Mouse (Mus musculus): ENCODE data around the gene Syn3.
"Not testable (repeated sequence)": the region's sequence is repeated elsewhere in the genome, so short reads cannot be mapped to it uniquely, and the experiment has no call there.

Gene Syn3

GRCm38 (mm10) chr10:86473637-86474154 is 25.0 kb downstream of the Syn3 start:
- in situ Hi-C loops (cut with MboI; ENCODE audit: unreplicated experiment in 2 of 2): loop anchor here (5.0 to 25.0 kb wide), 7 partner anchors 161 to 1864 kb away; no protein-coding TSS in a partner anchor

GRCm38 (mm10) chr10:86468612-86469546 is 29.8 kb downstream of the Syn3 start:
- in situ Hi-C loops (cut with MboI; ENCODE audit: unreplicated experiment in 2 of 2): loop anchor here (5.0 to 25.0 kb wide), 7 partner anchors 782 to 1868 kb away; no protein-coding TSS in a partner anchor

GRCm38 (mm10) chr10:86463538-86464199 is 35.0 kb downstream of the Syn3 start:
- in situ Hi-C loops (cut with MboI; ENCODE audit: unreplicated experiment in 2 of 2): loop anchor here (10.0 to 25.0 kb wide), 6 partner anchors 776 to 1874 kb away; no protein-coding TSS in a partner anchor

- in situ Hi-C loops (cut with MboI; ENCODE audit: unreplicated experiment in 2 of 2): loop anchor here (10.0 to 25.0 kb wide), 6 partner anchors 772 to 1878 kb away; no protein-coding TSS in a partner anchor
These were observed 39.1 kb downstream of the Syn3 start for GRCm38 (mm10) chr10:86459643-86460042.

GRCm38 (mm10) chr10:86457665-86458209 is 41.0 kb downstream of the Syn3 start:
- in situ Hi-C loops (cut with MboI; ENCODE audit: unreplicated experiment in 2 of 2): loop anchor here (25.0 kb wide), 4 partner anchors 770 to 1880 kb away; no protein-coding TSS in a partner anchor

GRCm38 (mm10) chr10:86457195-86457594 is 41.5 kb downstream of the Syn3 start:
- in situ Hi-C loops (cut with MboI; ENCODE audit: unreplicated experiment in 2 of 2): loop anchor here (25.0 kb wide), 4 partner anchors 770 to 1880 kb away; no protein-coding TSS in a partner anchor

- in situ Hi-C loops (cut with MboI; ENCODE audit: unreplicated experiment in 2 of 2): loop anchor here (25.0 kb wide), 4 partner anchors 768 to 1882 kb away; no protein-coding TSS in a partner anchor
These were observed 43.2 kb downstream of the Syn3 start for GRCm38 (mm10) chr10:86455296-86456055.

- in situ Hi-C loops (cut with MboI; ENCODE audit: unreplicated experiment in 2 of 2): loop anchor here (5.0 to 25.0 kb wide), 9 partner anchors 155 to 1885 kb away; no protein-coding TSS in a partner anchor
These were observed 46.2 kb downstream of the Syn3 start for GRCm38 (mm10) chr10:86452326-86452995.

- in situ Hi-C loops (cut with MboI; ENCODE audit: unreplicated experiment in 2 of 2): loop anchor here (5.0 to 25.0 kb wide), 9 partner anchors 154 to 1886 kb away; no protein-coding TSS in a partner anchor
These were observed 47.4 kb downstream of the Syn3 start for GRCm38 (mm10) chr10:86451294-86451693.

- in situ Hi-C loops (cut with MboI; ENCODE audit: unreplicated experiment in 2 of 2): loop anchor here in 1 of 2 experiments (10.0 kb wide), 1 partner anchor 142 kb away; the partner anchor contains the start of gene Timp3
These were observed 52.0 kb downstream of the Syn3 start for GRCm38 (mm10) chr10:86446649-86447048.

GRCm38 (mm10) chr10:86445207-86445606 is 53.5 kb downstream of the Syn3 start:
- in situ Hi-C loops (cut with MboI; ENCODE audit: unreplicated experiment in 2 of 2): loop anchor here in 1 of 2 experiments (10.0 kb wide), 1 partner anchor 140 kb away; the partner anchor contains the start of gene Timp3

- in situ Hi-C loops (cut with MboI; ENCODE audit: unreplicated experiment in 2 of 2): loop anchor here in 1 of 2 experiments (10.0 kb wide), 1 partner anchor 140 kb away; the partner anchor contains the start of gene Timp3
These were observed 54.0 kb downstream of the Syn3 start for GRCm38 (mm10) chr10:86444665-86445064.

- in situ Hi-C loops (cut with MboI; ENCODE audit: unreplicated experiment in 2 of 2): loop anchor here in 1 of 2 experiments (10.0 kb wide), 1 partner anchor 137 kb away; the partner anchor contains the start of gene Timp3
These were observed 56.9 kb downstream of the Syn3 start for GRCm38 (mm10) chr10:86441765-86442164.

- in situ Hi-C loops (cut with MboI; ENCODE audit: unreplicated experiment in 2 of 2): loop anchor here in 1 of 2 experiments (10.0 kb wide), 1 partner anchor 135 kb away; the partner anchor contains the start of gene Timp3
These were observed 59.1 kb downstream of the Syn3 start for GRCm38 (mm10) chr10:86439640-86440039.

GRCm38 (mm10) chr10:86437294-86437693 is 61.4 kb downstream of the Syn3 start:
- in situ Hi-C loops (cut with MboI; ENCODE audit: unreplicated experiment in 2 of 2): no loop called here

GRCm38 (mm10) chr10:86435006-86435405 is 63.7 kb downstream of the Syn3 start:
- in situ Hi-C loops (cut with MboI; ENCODE audit: unreplicated experiment in 2 of 2): not testable (repeated sequence)

GRCm38 (mm10) chr10:86429651-86430050 is 69.0 kb downstream of the Syn3 start:
- in situ Hi-C loops (cut with MboI; ENCODE audit: unreplicated experiment in 2 of 2): no loop called here

- in situ Hi-C loops (cut with MboI; ENCODE audit: unreplicated experiment in 2 of 2): no loop called here
These were observed 70.7 kb downstream of the Syn3 start for GRCm38 (mm10) chr10:86427956-86428355.
